Mouse (Mus musculus) spleen, adult 2 months (tissue): ENCODE data around the gene Eefsec. TPM values are rescaled to one million over a fixed set of nuclear protein-coding genes. Genes with fewer than 3 reads are reported as not detected.

Experiments used
- DNase-seq, 2 experiments: peaks; one replicate each; pipeline versions ENCODE4 v3.0.0 to v3.0.0-alpha.2; 2012 to 2021; ENCODE audit warnings: low spot score in 2 of 2, low read depth in 1 of 2
- H3K27ac ChIP-seq: fragments of 200-500 bp; 2 replicates; pipeline ENCODE4 v1.5.1; 2012; ENCODE audit warnings: low read length, inconsistent platforms; ENCODE audit not compliant: insufficient read depth
- H3K27me3 ChIP-seq: fragments of 200-500 bp; 2 replicates; pipeline ENCODE4 v1.6.1; 2012; ENCODE audit warnings: mild to moderate bottlenecking, moderate library complexity, low read length, inconsistent platforms; ENCODE audit not compliant: control insufficient read depth, insufficient read depth
- H3K36me3 ChIP-seq: fragments of 200-500 bp; 2 replicates; pipeline ENCODE4 v1.6.1; 2012; ENCODE audit warnings: mild to moderate bottlenecking, low read length, inconsistent platforms; ENCODE audit not compliant: control insufficient read depth, insufficient read depth
- H3K4me1 ChIP-seq: fragments of 200-500 bp; 2 replicates; pipeline ENCODE4 v1.6.1; 2011; ENCODE audit warnings: inconsistent platforms; ENCODE audit not compliant: control insufficient read depth, insufficient read depth, insufficient read length
- H3K4me3 ChIP-seq: fragments of 200-500 bp; 2 replicates; pipeline ENCODE4 v1.5.1; 2011; ENCODE audit warnings: mild to moderate bottlenecking, inconsistent platforms; ENCODE audit not compliant: insufficient read depth, insufficient read length; ENCODE audit errors: extremely low read depth
- CTCF ChIP-seq: fragments of 200-500 bp; IDR thresholded peaks from 2 replicates; pipeline ENCODE4 v1.5.1; 2011; ENCODE audit warnings: mild to moderate bottlenecking, inconsistent platforms; ENCODE audit not compliant: insufficient read depth, insufficient read length, insufficient replicate concordance; ENCODE audit errors: extremely low read depth
- POLR2A ChIP-seq: fragments of 200-500 bp; IDR thresholded peaks from 2 replicates; pipeline ENCODE4 v1.6.1; 2011; ENCODE audit warnings: low read depth, low read length, inconsistent platforms
- WGBS: fragments of 180-500 bp; shearing (Covaris S2); methylation state at CpG from one replicate; pipeline ENCODE4 v1.1.7; 2018; 5-methylcytosine and 5-hydroxymethylcytosine counted together
- polyA plus RNA-seq: library from polyadenylated mRNA; depleted of rRNA; stranded (reverse); fragments of >200 nt; gene quantifications from 2 replicates; pipeline ENCODE4 v1.2.3, GENCODE M21; 2012; rRNA removed

Eefsec gene
- polyA plus RNA-seq = 18.1 and 23.6 TPM in 2 replicates

DNA sequence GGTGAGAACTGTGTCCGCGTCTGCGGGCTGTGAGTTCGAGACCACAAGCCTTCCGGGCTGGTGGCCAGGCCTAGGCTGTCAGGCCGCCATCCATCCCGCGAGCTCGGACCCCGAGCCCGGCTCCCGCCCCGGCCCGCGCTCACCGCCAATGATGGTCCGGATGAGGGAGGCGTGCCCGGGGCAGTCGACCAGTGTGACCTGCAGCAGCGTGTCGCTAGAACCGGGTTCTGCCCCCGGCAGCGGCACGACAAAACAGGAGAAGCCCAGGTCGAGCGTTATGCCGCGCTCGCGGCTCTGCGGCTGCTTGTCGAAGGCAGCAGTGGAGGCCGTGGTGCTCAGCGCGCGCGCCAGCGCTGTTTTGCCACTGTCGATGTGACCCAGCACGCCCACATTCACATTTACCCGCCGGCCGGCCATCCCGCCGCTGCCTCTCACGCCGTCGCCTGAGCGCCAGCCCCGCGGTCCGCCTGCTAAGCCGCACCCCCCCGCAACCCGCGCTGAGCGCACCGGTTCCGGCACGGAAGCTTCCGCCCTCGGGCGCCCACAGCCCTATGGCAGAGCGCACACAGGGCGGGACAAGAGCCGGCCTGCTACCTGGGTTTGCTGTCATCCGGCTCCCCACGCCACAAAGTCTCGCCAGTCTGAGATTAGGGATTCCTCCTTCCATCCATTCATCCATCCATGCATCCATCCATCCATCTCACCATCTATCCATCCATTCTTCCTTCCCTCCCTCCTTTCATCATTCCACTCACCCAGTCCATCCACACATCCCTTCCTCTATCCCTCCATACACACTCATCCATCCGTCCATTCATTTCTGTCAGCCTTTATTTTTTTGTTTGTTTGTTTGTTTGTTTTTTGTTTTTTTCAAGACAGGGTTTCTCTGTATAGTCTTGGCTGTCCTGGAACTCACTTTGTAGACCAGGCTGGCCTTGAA lies at the start of gene Eefsec:
Gene Eefsec, minus strand, starts transcription at position 477 of the 940 bp plus-strand sequence.
- under 1% methylated on average over 72 of the region's 72 CpGs for WGBS
- Histone ChIP-seq H3K4me3 (peak within 1 kb of the TSS; percentile 96), H3K27ac (peak within 1 kb of the TSS; percentile 50), H3K27me3 (no peaks in the 10 kb centered on the region), H3K36me3 (no peaks in the 10 kb centered on the region), H3K4me1 (no peaks in the 10 kb centered on the region)
- no peak for TF ChIP-seq CTCF
- TF ChIP-seq POLR2A = peak; percentile 14; the same call in 1 of the 2 replicates
- DNase-seq = peak; percentile 59 to 79

DNA sequence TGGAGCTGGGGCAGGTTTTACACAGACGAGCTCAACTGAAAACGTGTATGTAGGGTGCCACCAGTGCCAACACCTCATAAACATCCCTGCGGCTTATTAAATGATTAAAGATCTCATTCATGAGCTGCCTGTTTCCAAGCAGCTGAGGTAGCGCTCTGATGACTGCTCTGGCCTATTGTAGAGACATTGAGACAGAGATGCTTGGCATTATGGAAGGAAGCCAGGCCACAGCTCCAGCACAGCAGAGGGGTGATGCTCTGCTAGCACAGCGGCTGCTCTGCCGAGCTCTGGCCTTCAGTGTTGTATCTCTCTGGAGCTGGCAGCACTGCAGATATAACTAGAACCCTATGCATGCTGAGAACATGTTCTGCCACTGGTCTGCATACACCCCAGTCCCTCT lies 47.4 kb upstream of the Eefsec start:
- 93% methylated on average over 6 of the region's 6 CpGs for WGBS
- Histone ChIP-seq H3K4me1 (no peaks in the 10 kb centered on the region), H3K27me3 (no peaks in the 10 kb centered on the region), H3K36me3 (peaks cover 12% of the 10 kb centered on the region), H3K27ac (no peak overlapping the region), H3K4me3 (no peak overlapping the region)
- TF ChIP-seq POLR2A (no peak), CTCF (no peak)
- no peak for DNase-seq

DNA sequence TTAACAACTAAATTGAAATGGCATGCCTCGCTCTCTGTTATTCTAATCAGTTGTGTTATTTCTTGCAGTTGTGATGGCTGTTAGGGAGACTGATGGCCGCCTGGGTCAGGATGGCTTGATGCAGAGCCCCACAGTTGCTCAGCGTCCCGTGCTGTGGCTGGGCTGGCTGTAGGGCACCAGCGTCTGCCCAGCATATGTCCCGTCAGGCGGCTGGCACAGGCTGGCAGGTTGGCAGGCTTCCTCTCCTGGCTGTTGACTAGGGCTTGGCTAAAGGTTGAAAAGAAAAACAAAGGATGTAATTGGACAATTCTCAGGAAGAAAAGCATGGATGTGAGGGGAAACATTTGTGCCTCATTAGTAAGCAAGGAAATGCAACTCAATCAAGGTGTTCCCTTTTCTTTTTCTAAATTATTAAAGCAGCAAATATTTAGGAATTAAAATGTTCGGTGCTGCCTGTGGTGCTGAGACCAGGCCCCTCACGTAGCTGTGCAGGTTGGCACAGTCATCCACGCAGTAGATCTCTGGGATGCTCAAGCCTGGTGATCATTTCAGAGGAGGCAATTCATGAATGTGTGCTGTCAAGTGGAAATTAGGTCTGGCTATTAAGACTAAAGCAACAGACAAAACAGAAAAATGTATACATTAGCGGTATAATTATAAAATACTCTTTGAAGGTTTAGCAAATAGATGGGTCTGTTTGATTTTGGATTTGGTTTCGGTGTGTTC lies 44.5 kb upstream of the Eefsec start:
- Histone ChIP-seq H3K4me3 (no peak overlapping the region), H3K4me1 (no peaks in the 10 kb centered on the region), H3K27me3 (no peaks in the 10 kb centered on the region), H3K27ac (no peak overlapping the region), H3K36me3 (peaks cover 14% of the 10 kb centered on the region)
- DNase-seq = no peak
- TF ChIP-seq POLR2A (no peak), CTCF (no peak)
- WGBS = 94% methylated on average over 12 of the region's 12 CpGs

DNA sequence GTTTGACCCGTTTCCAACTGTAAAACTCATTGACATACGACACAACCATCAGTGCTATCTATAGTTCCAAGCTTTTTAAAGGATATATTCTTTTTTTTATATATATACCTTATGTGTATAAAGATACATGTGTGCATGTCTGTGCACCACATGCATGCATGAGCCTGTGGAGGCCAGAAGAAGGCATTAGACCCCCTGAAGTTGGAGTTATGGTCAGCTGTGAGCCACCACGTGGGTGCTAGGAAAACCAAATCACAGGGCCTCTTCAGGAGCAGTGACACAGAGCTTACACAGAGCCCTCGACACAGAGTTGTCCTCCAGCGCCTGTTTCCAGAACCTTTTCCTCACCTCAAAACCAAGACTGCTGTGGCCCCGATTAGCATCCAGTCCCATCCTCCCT lies 43.5 kb upstream of the Eefsec start:
- Histone ChIP-seq H3K36me3 (peaks cover 20% of the 10 kb centered on the region), H3K27ac (no peak overlapping the region), H3K27me3 (no peaks in the 10 kb centered on the region), H3K4me1 (no peaks in the 10 kb centered on the region), H3K4me3 (no peak overlapping the region)
- TF ChIP-seq POLR2A (no peak), CTCF (no peak)
- whole genome bisulfite sequencing = 91% methylated on average over 6 of the region's 6 CpGs
- no peak for DNase-seq

DNA sequence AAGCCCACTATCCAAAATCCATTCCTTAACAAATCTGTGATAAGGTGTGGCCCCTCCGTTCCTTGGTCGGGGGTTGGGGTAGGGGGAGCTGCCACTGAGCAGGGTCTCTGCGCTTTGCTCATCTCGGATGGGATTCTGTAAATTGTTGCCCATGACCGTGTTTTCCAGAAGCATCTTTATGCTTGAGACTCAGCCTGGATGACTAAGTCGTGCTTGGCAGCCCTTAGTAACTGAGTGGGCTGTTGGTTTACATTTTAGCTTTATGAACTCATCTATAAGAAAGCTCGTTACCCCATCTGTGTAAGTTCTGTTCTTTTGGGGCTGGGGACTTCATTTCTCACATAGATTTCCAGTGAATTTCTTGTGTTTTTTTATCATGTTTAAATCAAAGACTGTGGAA lies 42.7 kb upstream of the Eefsec start:
- no peak for TF ChIP-seq CTCF
- no peak for TF ChIP-seq POLR2A

DNA sequence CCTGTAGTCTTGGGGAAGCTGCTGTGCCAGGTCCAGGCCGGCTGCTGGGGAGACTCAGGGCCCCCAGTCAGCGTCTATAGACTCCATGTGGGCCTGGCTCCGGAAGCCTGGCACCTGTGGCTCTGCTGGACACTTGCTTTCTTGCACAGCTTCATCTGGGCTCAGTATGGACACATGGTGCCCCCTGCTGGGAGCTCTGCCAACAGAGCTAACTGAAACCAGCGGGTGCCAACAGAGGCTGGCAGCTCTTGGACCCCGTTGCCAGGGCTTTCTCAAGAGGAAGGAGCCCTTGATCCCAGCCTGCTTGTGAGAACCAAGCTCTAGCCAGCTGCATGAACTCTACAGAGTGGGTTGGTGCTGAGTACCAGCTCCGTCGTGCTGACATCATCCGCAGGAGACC lies 40.6 kb upstream of the Eefsec start:
- no peak overlapping the region for H3K27ac ChIP-seq
- DNase-seq = peak in 1 of 2 experiments; percentile 32
- peaks cover 27% of the 10 kb centered on the region for H3K36me3 ChIP-seq
- WGBS = 74% methylated on average over 8 of the region's 8 CpGs
- no peak overlapping the region for H3K4me3 ChIP-seq
- TF ChIP-seq CTCF (peak; percentile 19; the same call in 1 of the 2 replicates), POLR2A (no peak)
- no peaks in the 10 kb centered on the region for H3K27me3 ChIP-seq
- no peaks in the 10 kb centered on the region for H3K4me1 ChIP-seq

More for the DNA sequence above, 42.7 kb upstream of the Eefsec start:
- DNase-seq = no peak
- Histone ChIP-seq H3K36me3 (peaks cover 23% of the 10 kb centered on the region), H3K27ac (no peak overlapping the region), H3K27me3 (no peaks in the 10 kb centered on the region), H3K4me3 (no peak overlapping the region), H3K4me1 (no peaks in the 10 kb centered on the region)
- WGBS = 94% methylated on average over 7 of the region's 7 CpGs
